Mouse (Mus musculus) heart, embryonic 10.5 days (tissue): Measurements from ENCODE around the gene Exosc2. TPM values are rescaled to one million over a fixed set of nuclear protein-coding genes. Genes with fewer than 3 reads are reported as not detected.
"Not testable (repeated sequence)": the region's sequence is repeated elsewhere in the genome, so short reads cannot be mapped to it uniquely, and the experiment has no call there.

Experiments
- DNase-seq: peaks from one replicate; pipeline ENCODE4 v3.0.0-alpha.2; 2017; ENCODE audit warnings: low spot score
- H3K27ac ChIP-seq: fragments of 300-500 bp; sonication (generic); 2 replicates; pipeline ENCODE4 v1.5.1; 2016; ENCODE audit warnings: mild to moderate bottlenecking
- H3K27me3 ChIP-seq: fragments of 300-500 bp; sonication (generic); 2 replicates; pipeline ENCODE4 v1.6.1; 2016; ENCODE audit warnings: mild to moderate bottlenecking; ENCODE audit not compliant: poor library complexity, insufficient read depth, severe bottlenecking
- H3K36me3 ChIP-seq: fragments of 300-500 bp; sonication (generic); 2 replicates; pipeline ENCODE4 v1.6.1; 2016; ENCODE audit warnings: mild to moderate bottlenecking, moderate library complexity
- H3K4me1 ChIP-seq: fragments of 300-500 bp; sonication (generic); 2 replicates; pipeline ENCODE4 v1.6.1; 2016; ENCODE audit warnings: mild to moderate bottlenecking
- H3K4me3 ChIP-seq: fragments of 300-500 bp; sonication (generic); 2 replicates; pipeline ENCODE4 v1.5.1; 2016; ENCODE audit warnings: mild to moderate bottlenecking, moderate library complexity
- H3K9me3 ChIP-seq: fragments of 300-500 bp; sonication (generic); 2 replicates; pipeline ENCODE4 v1.6.1; 2016; ENCODE audit warnings: mild to moderate bottlenecking, moderate library complexity
- WGBS: fragments of 180-500 bp; shearing (Covaris S2); methylation state at CpG from one replicate; pipeline ENCODE4 v1.1.7; 2016; 5-methylcytosine and 5-hydroxymethylcytosine counted together
- polyA plus RNA-seq: library from polyadenylated mRNA; unstranded; fragments of >200 nt; fragmentation: Nextera tagmentation; extraction: Ambion mirVana; gene quantifications from 2 replicates; pipeline ENCODE4 v1.2.1, GENCODE M21; 2016

The Exosc2 gene
- polyA plus RNA-seq, 1 experiment from 2014 or later, result 76.3 TPM

DNA sequence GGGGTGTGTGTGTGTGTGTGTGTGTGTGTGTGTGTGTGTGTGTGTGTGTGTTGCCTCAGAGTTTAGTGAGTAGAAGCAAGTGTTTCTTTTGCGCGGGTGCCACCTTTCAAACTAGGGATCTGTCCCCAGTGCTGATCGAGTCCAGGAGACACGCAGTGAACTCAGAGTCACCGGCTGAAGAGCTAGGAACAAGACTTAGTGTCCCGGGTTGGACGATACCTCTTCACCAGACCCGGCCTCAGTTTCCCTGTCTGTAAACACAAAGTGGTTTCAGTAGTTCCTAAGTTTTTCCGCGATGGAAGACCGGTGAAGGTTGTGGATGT is 29.0 kb upstream of the Exosc2 start:
- peaks cover 36% of the 10 kb centered on the region for H3K4me1 ChIP-seq
- WGBS, result 2% methylated on average over 11 of the region's 11 CpGs

DNA sequence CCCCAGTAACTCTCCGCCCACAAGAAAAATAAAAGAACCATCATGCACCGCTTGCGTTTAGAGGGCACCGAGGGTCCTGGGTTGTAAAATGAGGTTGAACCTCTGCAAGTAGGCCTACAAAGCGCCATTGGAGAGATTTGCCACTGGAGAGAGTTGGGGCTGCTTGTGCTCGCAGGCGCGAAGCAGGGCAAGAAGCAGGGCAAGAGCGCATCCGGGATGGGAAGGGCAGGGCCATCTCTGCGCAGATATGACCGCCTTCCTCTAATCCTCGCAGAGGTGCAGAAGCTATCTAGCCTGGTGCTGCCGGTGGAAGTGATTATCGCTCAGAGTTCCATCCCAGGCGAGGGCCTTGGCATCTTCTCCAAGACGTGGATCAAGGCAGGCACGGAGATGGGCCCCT is 28.6 kb upstream of the Exosc2 start:
- Histone ChIP-seq H3K4me3 (no peak overlapping the region), H3K36me3 (no peaks in the 10 kb centered on the region), H3K9me3 (no peaks in the 10 kb centered on the region), H3K4me1 (peaks cover 31% of the 10 kb centered on the region), H3K27ac (no peak overlapping the region), H3K27me3 (peaks cover 100% of the 10 kb centered on the region)
- WGBS, result 3% methylated on average over 18 of the region's 18 CpGs
- no peak for DNase-seq

More for the DNA sequence above, 29.0 kb upstream of the Exosc2 start:
- DNase-seq, result no peak
- H3K27me3 ChIP-seq, result peaks cover 100% of the 10 kb centered on the region
- no peaks in the 10 kb centered on the region for H3K36me3 ChIP-seq
- H3K4me3 ChIP-seq, result 0 out of 2 replicates have a peak overlapping the region, but pooled peaks have one; percentile 6
- H3K9me3 ChIP-seq, result no peaks in the 10 kb centered on the region
- H3K27ac ChIP-seq, result no peak overlapping the region

- WGBS, result 3% methylated on average over 109 of the region's 109 CpGs
- Histone ChIP-seq H3K27me3 (peaks cover 99% of the 10 kb centered on the region), H3K9me3 (0 out of 2 replicates have a peak, but pooled peaks cover 2% of the 10 kb centered on the region), H3K36me3 (no peaks in the 10 kb centered on the region), H3K4me3 (peak overlapping the region; percentile 80), H3K4me1 (peaks cover 18% of the 10 kb centered on the region), H3K27ac (peak overlapping the region; percentile 64)
- no peak for DNase-seq
Measured at GRCm38 (mm10) chr2:31653971-31654853, 16.3 kb upstream of the Exosc2 start.

GRCm38 (mm10) chr2:31654854-31655559 is 15.5 kb upstream of the Exosc2 start:
- H3K27me3 ChIP-seq, result peaks cover 99% of the 10 kb centered on the region
- 9% methylated on average over 22 of the region's 22 CpGs for WGBS
- peak overlapping the region; percentile 80 for H3K4me3 ChIP-seq
- H3K36me3 ChIP-seq, result no peaks in the 10 kb centered on the region
- DNase-seq, result no peak
- peaks cover 18% of the 10 kb centered on the region for H3K4me1 ChIP-seq
- no peak overlapping the region for H3K27ac ChIP-seq
- peaks cover 4% of the 10 kb centered on the region; the same call in 1 of the 2 replicates for H3K9me3 ChIP-seq

DNA sequence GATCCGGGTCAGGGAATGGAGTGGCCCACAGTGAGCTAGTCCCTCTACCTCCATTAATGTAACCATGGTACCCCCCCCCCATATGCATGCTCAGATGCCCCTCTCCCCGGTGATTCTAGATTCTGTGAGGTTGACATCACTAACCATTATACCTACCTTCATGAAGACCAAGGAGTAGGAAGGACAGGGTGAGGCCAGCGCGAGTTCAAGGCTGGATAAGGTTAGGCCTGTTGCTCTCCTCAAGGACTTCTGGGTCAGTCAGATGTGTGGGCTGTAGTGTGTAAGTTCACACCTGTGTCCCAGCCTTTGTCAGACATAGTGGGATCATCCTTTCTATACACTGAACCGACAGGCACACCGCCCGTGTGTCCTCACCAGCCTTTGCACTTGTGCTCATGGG is 14.1 kb upstream of the Exosc2 start:
- H3K27me3 ChIP-seq, result peaks cover 87% of the 10 kb centered on the region
- no peaks in the 10 kb centered on the region for H3K36me3 ChIP-seq
- no peak for DNase-seq
- 76% methylated on average over 7 of the region's 7 CpGs for WGBS
- H3K4me1 ChIP-seq, result peaks cover 16% of the 10 kb centered on the region
- no peak overlapping the region for H3K4me3 ChIP-seq
- peaks cover 4% of the 10 kb centered on the region; the same call in 1 of the 2 replicates for H3K9me3 ChIP-seq
- no peak overlapping the region for H3K27ac ChIP-seq

GRCm38 (mm10) chr2:31662939-31663803 is 7.3 kb upstream of the Exosc2 start:
- no peaks in the 10 kb centered on the region for H3K36me3 ChIP-seq
- 65% methylated on average over 8 of the region's 8 CpGs for WGBS
- no peak for DNase-seq
- H3K9me3 ChIP-seq, result peaks cover 4% of the 10 kb centered on the region; the same call in 1 of the 2 replicates
- H3K4me3 ChIP-seq, result no peak overlapping the region
- no peak overlapping the region for H3K27ac ChIP-seq
- H3K4me1 ChIP-seq, result no peaks in the 10 kb centered on the region
- H3K27me3 ChIP-seq, result peaks cover 44% of the 10 kb centered on the region

- Histone ChIP-seq H3K36me3 (no peaks in the 10 kb centered on the region), H3K27ac (no peak overlapping the region), H3K4me1 (no peaks in the 10 kb centered on the region), H3K9me3 (peaks cover 4% of the 10 kb centered on the region; the same call in 1 of the 2 replicates), H3K27me3 (peaks cover 38% of the 10 kb centered on the region), H3K4me3 (no peak overlapping the region)
- 86% methylated on average over 1 of the region's 1 CpGs for WGBS
- DNase-seq, result no peak
Measured at GRCm38 (mm10) chr2:31663804-31664180, 6.7 kb upstream of the Exosc2 start.

GRCm38 (mm10) chr2:31667332-31667731 is 3.2 kb upstream of the Exosc2 start:
- H3K27ac ChIP-seq, result no peak overlapping the region
- no peaks in the 10 kb centered on the region for H3K9me3 ChIP-seq
- peaks cover 2% of the 10 kb centered on the region for H3K36me3 ChIP-seq
- H3K27me3 ChIP-seq, result peaks cover 18% of the 10 kb centered on the region
- H3K4me3 ChIP-seq, result no peak overlapping the region
- WGBS, result 18% methylated on average over 4 of the region's 4 CpGs
- peaks cover 8% of the 10 kb centered on the region; the same call in 1 of the 2 replicates for H3K4me1 ChIP-seq
- no peak for DNase-seq

DNA sequence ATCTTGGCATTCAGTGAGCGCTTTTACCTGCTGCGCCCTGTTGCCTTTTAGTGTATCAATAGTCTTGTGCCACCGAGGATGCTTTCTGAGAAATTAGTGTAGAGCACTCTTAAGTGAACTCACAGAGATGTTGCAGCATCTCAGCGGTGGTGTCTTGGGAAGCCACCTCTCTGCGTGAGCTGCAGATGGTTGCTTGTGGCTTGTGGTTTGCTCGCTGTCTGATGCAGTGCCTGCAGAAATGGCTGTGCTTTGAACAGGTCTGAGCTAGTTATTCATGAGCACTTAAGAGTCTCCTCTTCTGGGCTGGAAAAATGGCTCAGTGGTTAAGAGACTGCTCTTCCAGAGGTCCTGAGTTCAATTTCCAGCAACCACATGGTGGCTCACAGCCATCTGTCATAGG is 8.1 kb downstream of the Exosc2 start:
- DNase-seq, result no peak
- Histone ChIP-seq H3K4me1 (no peaks in the 10 kb centered on the region), H3K27me3 (no peaks in the 10 kb centered on the region), H3K36me3 (peaks cover 79% of the 10 kb centered on the region), H3K27ac (no peak overlapping the region), H3K9me3 (no peaks in the 10 kb centered on the region), H3K4me3 (no peak overlapping the region)
- WGBS, result 93% methylated on average over 6 of the region's 6 CpGs

GRCm38 (mm10) chr2:31681051-31681707 is 10.7 kb downstream of the Exosc2 start:
- H3K27me3 ChIP-seq, H3K27ac ChIP-seq, H3K9me3 ChIP-seq, H3K4me3 ChIP-seq, DNase-seq, H3K4me1 ChIP-seq: not testable (repeated sequence)
- WGBS, result 89% methylated on average over 15 of the region's 15 CpGs
- peaks cover 54% of the 10 kb centered on the region for H3K36me3 ChIP-seq

- WGBS, result 87% methylated on average over 6 of the region's 6 CpGs
- Histone ChIP-seq H3K36me3 (peaks cover 48% of the 10 kb centered on the region), H3K4me3 (no peak overlapping the region), H3K27me3 (no peaks in the 10 kb centered on the region), H3K27ac (no peak overlapping the region), H3K9me3 (no peaks in the 10 kb centered on the region), H3K4me1 (no peaks in the 10 kb centered on the region)
- no peak for DNase-seq
Measured at GRCm38 (mm10) chr2:31681731-31682235, 11.3 kb downstream of the Exosc2 start.

DNA sequence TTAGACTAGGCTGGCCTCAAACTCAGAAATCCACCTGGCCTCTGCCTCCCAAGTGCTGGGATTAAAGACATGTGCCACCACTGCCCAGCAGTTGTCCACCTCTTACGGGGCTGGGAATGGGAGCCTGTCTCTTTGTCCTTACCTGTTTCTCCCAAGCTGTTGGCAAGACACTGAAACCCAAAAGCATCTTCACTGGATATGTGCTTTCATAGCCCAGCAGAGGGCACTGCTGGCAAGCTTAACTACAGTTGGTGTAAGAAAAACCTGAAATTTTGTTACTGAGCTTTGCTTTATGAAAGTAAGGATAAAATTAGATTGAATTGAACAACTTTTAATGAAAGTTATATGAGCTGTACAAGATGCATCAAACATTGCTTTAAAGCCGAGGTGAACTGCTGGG is 13.2 kb downstream of the Exosc2 start:
- 39% methylated on average over 2 of the region's 2 CpGs for WGBS
- Histone ChIP-seq H3K4me3 (no peak overlapping the region), H3K27ac (no peak overlapping the region), H3K4me1 (peaks cover 7% of the 10 kb centered on the region; the same call in 1 of the 2 replicates), H3K36me3 (peaks cover 29% of the 10 kb centered on the region), H3K9me3 (no peaks in the 10 kb centered on the region), H3K27me3 (no peaks in the 10 kb centered on the region)
- no peak for DNase-seq
